Mouse (Mus musculus) embryonic facial prominence, embryonic 13.5 days (tissue): Measurements from ENCODE around the gene Fbxl2. TPM values are rescaled to one million over a fixed set of nuclear protein-coding genes. Genes with fewer than 3 reads are reported as not detected.

ENCODE experiments used
- ATAC-seq: fragments of 200-750 bp; cut with Nextera tagmentation; 2 replicates; pipeline ENCODE4 v1.8.0; 2017; ENCODE audit warnings: low read depth; ENCODE audit not compliant: insufficient number of reproducible peaks, insufficient read depth, low FRiP score, low TSS enrichment
- H3K27ac ChIP-seq: fragments of 300-500 bp; sonication (generic); 2 replicates; pipeline ENCODE4 v1.5.1; 2015; ENCODE audit warnings: moderate library complexity, mild to moderate bottlenecking, inconsistent platforms
- H3K27me3 ChIP-seq: fragments of 300-500 bp; sonication (generic); 2 replicates; pipeline ENCODE4 v1.6.1; 2015; ENCODE audit warnings: mild to moderate bottlenecking, inconsistent platforms
- H3K36me3 ChIP-seq: fragments of 300-500 bp; sonication (generic); 2 replicates; pipeline ENCODE4 v1.6.1; 2015; ENCODE audit warnings: mild to moderate bottlenecking, inconsistent platforms
- H3K4me1 ChIP-seq: fragments of 300-500 bp; sonication (generic); 2 replicates; pipeline ENCODE4 v1.6.1; 2015; ENCODE audit warnings: inconsistent platforms
- H3K4me2 ChIP-seq: fragments of 300-500 bp; sonication (generic); 2 replicates; pipeline ENCODE4 v1.6.1; 2015; ENCODE audit warnings: moderate library complexity, mild to moderate bottlenecking, inconsistent platforms
- H3K4me3 ChIP-seq: fragments of 300-500 bp; sonication (generic); 2 replicates; pipeline ENCODE4 v1.5.1; 2015; ENCODE audit warnings: mild to moderate bottlenecking, inconsistent platforms
- H3K9ac ChIP-seq: fragments of 300-500 bp; sonication (generic); 2 replicates; pipeline ENCODE4 v1.6.1; 2015; ENCODE audit warnings: mild to moderate bottlenecking, inconsistent platforms
- H3K9me3 ChIP-seq: fragments of 300-500 bp; sonication (generic); 2 replicates; pipeline ENCODE4 v1.6.1; 2016; ENCODE audit warnings: inconsistent platforms
- WGBS: fragments of 180-500 bp; shearing (Covaris S2); methylation state at CpG from one replicate; pipeline ENCODE4 v1.1.7; 2015; ENCODE audit warnings: mixed read lengths; 5-methylcytosine and 5-hydroxymethylcytosine counted together
- polyA plus RNA-seq: library from polyadenylated mRNA; unstranded; fragments of >200 nt; fragmentation: Nextera tagmentation; extraction: Ambion mirVana; gene quantifications from 2 replicates; pipeline ENCODE4 v1.2.1, GENCODE M21; 2015

Fbxl2 gene
- polyA plus RNA-seq, 1 experiment from 2014 or later: 9.0 TPM

- no peak overlapping the region for H3K27ac ChIP-seq
- no peak for ATAC-seq
- WGBS: 78% methylated on average over 4 of the region's 4 CpGs
Measured at GRCm38 (mm10) chr9:114052031-114052430, 6.0 kb upstream of the Fbxl2 start.

GRCm38 (mm10) chr9:114050778-114051177 lies 4.8 kb upstream of the Fbxl2 start:
- no peak for ATAC-seq
- H3K27me3 ChIP-seq: peaks cover 7% of the 10 kb centered on the region
- no peaks in the 10 kb centered on the region for H3K9me3 ChIP-seq
- no peak overlapping the region for H3K4me2 ChIP-seq
- H3K4me3 ChIP-seq: no peak overlapping the region
- H3K9ac ChIP-seq: no peak overlapping the region
- H3K27ac ChIP-seq: no peak overlapping the region
- WGBS: 87% methylated on average over 16 of the region's 16 CpGs
- no peaks in the 10 kb centered on the region for H3K36me3 ChIP-seq
- H3K4me1 ChIP-seq: peaks cover 7% of the 10 kb centered on the region; the same call in 1 of the 2 replicates

More at GRCm38 (mm10) chr9:114052031-114052430, 6.0 kb upstream of the Fbxl2 start:
- no peaks in the 10 kb centered on the region for H3K9me3 ChIP-seq
- H3K4me2 ChIP-seq: no peak overlapping the region
- H3K4me1 ChIP-seq: peaks cover 9% of the 10 kb centered on the region
- no peaks in the 10 kb centered on the region for H3K36me3 ChIP-seq
- H3K27me3 ChIP-seq: peaks cover 20% of the 10 kb centered on the region
- H3K9ac ChIP-seq: no peak overlapping the region
- no peak overlapping the region for H3K4me3 ChIP-seq

DNA sequence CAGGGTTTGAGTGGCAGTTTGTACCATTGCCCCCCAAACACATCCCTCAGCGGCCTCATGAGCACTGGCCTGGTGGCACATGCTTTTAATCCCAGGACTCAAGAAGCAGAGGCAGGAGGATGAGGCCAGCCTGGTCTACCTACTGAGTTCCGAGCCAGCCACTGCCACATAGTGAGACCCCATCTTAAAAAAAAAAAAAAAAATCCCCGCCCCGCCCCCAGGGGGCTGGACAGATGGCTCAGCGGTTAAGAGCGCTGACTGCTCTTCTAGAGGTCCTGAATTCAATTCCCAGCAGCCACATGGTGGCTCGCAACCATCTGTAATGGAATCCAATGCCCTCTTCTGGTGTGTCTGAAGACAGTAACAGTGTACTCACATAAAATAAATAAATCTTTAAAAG lies 4.1 kb upstream of the Fbxl2 start:
- no peak for ATAC-seq
- peaks cover under 1% of the 10 kb centered on the region; the same call in 1 of the 2 replicates for H3K27me3 ChIP-seq
- no peaks in the 10 kb centered on the region for H3K9me3 ChIP-seq
- no peak overlapping the region for H3K4me3 ChIP-seq
- no peak overlapping the region for H3K4me2 ChIP-seq
- H3K36me3 ChIP-seq: no peaks in the 10 kb centered on the region
- H3K27ac ChIP-seq: no peak overlapping the region
- H3K4me1 ChIP-seq: peaks cover 7% of the 10 kb centered on the region; the same call in 1 of the 2 replicates
- 84% methylated on average over 7 of the region's 7 CpGs for WGBS
- no peak overlapping the region for H3K9ac ChIP-seq

DNA sequence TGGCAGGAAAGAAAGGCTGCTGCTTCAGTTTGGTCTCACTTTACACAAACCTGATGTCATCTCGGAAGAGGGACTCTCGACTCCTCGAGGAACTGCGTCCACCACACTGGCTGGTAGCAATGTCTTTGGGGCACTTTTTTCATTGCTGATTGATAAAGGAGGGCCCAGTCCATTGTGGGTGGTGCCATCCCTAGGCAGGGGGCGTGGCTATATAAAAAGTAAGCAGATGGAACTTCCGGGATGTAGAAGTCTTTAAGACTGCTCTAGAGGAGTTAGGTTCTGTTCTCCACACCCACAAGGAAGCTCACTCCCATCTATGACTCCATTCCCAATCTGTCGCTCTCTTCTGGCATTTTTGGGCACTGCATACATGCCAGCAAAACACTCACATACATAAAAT lies 685 bp upstream of the Fbxl2 start:
- Histone ChIP-seq H3K4me2 (no peak overlapping the region), H3K4me1 (peaks cover 19% of the 10 kb centered on the region), H3K27me3 (no peaks in the 10 kb centered on the region), H3K36me3 (no peaks in the 10 kb centered on the region), H3K4me3 (no peak overlapping the region), H3K27ac (no peak overlapping the region), H3K9ac (no peak overlapping the region), H3K9me3 (no peaks in the 10 kb centered on the region)
- no peak for ATAC-seq
- WGBS: 78% methylated on average over 7 of the region's 7 CpGs

GRCm38 (mm10) chr9:114044446-114044845 lies 1.5 kb downstream of the Fbxl2 start:
- Histone ChIP-seq H3K4me1 (peaks cover 14% of the 10 kb centered on the region), H3K27ac (no peak overlapping the region), H3K36me3 (no peaks in the 10 kb centered on the region), H3K9me3 (no peaks in the 10 kb centered on the region), H3K4me2 (no peak overlapping the region), H3K9ac (no peak overlapping the region), H3K27me3 (no peaks in the 10 kb centered on the region), H3K4me3 (no peak overlapping the region)
- 59% methylated on average over 3 of the region's 3 CpGs for WGBS
- no peak for ATAC-seq

- peaks cover 14% of the 10 kb centered on the region for H3K4me1 ChIP-seq
- ATAC-seq: no peak
- H3K4me3 ChIP-seq: no peak overlapping the region
- H3K27ac ChIP-seq: peak overlapping the region; percentile 65
- H3K4me2 ChIP-seq: no peak overlapping the region
- no peak overlapping the region for H3K9ac ChIP-seq
- H3K9me3 ChIP-seq: no peaks in the 10 kb centered on the region
- no peaks in the 10 kb centered on the region for H3K27me3 ChIP-seq
- 23% methylated on average over 6 of the region's 6 CpGs for WGBS
- no peaks in the 10 kb centered on the region for H3K36me3 ChIP-seq
Measured at GRCm38 (mm10) chr9:114042490-114042889, 3.5 kb downstream of the Fbxl2 start.

DNA sequence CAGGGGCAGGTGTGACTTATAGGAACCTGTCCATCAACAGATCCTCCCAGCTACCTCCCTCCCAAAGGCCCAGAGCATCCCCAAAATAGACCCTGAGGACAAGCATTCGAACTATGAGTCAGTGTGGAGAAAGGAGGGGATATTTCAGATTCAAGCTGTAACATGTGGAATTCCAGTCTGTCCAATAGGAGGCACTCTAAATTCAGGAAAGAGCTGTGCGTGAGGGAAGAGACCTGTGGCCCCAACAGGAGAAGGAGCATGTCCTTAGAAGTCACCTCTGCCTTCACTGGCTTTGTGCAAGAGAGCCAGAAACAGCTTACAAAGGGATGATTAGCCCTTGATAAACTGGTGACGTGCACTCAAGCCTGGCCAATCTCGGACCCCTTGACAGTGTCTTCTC lies 5.0 kb downstream of the Fbxl2 start:
- Histone ChIP-seq H3K9me3 (no peaks in the 10 kb centered on the region), H3K4me3 (no peak overlapping the region), H3K9ac (no peak overlapping the region), H3K4me1 (peaks cover 14% of the 10 kb centered on the region), H3K4me2 (no peak overlapping the region), H3K36me3 (no peaks in the 10 kb centered on the region), H3K27me3 (no peaks in the 10 kb centered on the region), H3K27ac (no peak overlapping the region)
- WGBS: 64% methylated on average over 4 of the region's 4 CpGs
- no peak for ATAC-seq

DNA sequence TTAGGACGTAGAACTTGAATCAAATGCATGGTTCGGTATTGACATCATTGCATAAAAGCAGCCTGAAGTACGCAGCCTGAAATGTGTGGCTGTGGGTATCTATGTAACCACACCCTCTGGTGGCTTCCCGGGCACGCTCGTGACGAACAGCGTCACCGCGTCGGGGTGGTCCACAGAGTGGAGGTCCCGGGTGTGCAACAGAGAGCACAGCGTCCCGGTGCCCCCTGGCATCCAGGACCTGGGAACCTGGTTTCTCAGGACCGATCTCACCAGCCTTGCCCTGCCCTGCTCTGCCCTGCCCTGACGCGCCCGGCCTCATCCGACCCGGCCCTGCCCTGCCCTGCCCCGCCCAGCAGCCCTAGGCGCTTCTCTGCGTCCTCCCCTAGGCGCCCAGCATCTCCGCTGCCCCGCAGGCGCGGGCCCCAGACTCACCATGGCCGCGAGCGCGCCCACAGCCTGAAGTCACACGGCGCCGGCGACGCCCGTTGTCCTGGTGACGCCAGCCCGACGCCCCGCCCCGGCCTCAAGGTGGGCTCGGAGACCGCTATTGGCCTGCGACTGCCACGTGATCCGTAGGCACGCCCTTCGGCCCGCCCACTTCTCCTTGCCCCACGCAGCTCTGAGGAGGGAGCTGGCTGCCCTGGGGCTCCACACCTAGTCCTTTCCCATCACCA lies 19.6 kb downstream of the Fbxl2 start:
- peak overlapping the region; percentile 39; the same call in 1 of the 2 replicates for H3K27ac ChIP-seq
- H3K9me3 ChIP-seq: no peaks in the 10 kb centered on the region
- H3K4me2 ChIP-seq: peak overlapping the region; percentile 83
- WGBS: under 1% methylated on average over 52 of the region's 52 CpGs
- H3K9ac ChIP-seq: peak overlapping the region; percentile 76
- peak overlapping the region; percentile 73 for H3K4me3 ChIP-seq
- peaks cover 10% of the 10 kb centered on the region for H3K4me1 ChIP-seq
- H3K27me3 ChIP-seq: no peaks in the 10 kb centered on the region
- ATAC-seq: peak; percentile 90
- H3K36me3 ChIP-seq: no peaks in the 10 kb centered on the region

DNA sequence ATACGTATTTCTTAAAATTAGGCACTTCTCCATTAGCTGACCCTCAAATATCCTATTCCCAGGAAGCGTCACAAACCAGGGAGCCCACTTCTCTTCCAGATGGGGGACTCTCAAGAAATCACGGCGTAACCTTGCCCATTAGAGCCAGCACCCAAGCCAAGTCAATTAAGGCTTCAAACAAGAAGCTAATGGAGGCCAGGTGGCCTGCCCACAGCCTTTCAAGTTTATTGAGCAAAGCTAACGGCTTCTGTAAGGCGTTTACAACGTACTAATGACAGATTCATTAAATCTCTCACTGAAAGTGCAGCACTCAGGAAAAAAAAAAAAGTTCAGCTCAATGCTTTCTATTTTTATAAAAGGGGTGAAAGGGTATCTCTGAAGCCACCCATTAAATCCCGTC lies 20.1 kb downstream of the Fbxl2 start:
- H3K27me3 ChIP-seq: no peaks in the 10 kb centered on the region
- H3K36me3 ChIP-seq: no peaks in the 10 kb centered on the region
- WGBS: 8% methylated on average over 8 of the region's 8 CpGs
- H3K27ac ChIP-seq: no peak overlapping the region
- peak overlapping the region; percentile 83 for H3K4me2 ChIP-seq
- H3K9ac ChIP-seq: peak overlapping the region; percentile 76
- peak overlapping the region; percentile 73 for H3K4me3 ChIP-seq
- H3K9me3 ChIP-seq: no peaks in the 10 kb centered on the region
- H3K4me1 ChIP-seq: peaks cover 10% of the 10 kb centered on the region
- ATAC-seq: no peak

- H3K9ac ChIP-seq: 0 out of 2 replicates have a peak overlapping the region, but pooled peaks have one; percentile 7
- H3K4me1 ChIP-seq: peaks cover 10% of the 10 kb centered on the region
- 40% methylated on average over 9 of the region's 9 CpGs for WGBS
- H3K36me3 ChIP-seq: no peaks in the 10 kb centered on the region
- peak overlapping the region; percentile 83 for H3K4me2 ChIP-seq
- H3K4me3 ChIP-seq: no peak overlapping the region
- H3K27ac ChIP-seq: no peak overlapping the region
- no peak for ATAC-seq
- no peaks in the 10 kb centered on the region for H3K27me3 ChIP-seq
- H3K9me3 ChIP-seq: no peaks in the 10 kb centered on the region
Measured at GRCm38 (mm10) chr9:114025182-114025581, 20.8 kb downstream of the Fbxl2 start.

DNA sequence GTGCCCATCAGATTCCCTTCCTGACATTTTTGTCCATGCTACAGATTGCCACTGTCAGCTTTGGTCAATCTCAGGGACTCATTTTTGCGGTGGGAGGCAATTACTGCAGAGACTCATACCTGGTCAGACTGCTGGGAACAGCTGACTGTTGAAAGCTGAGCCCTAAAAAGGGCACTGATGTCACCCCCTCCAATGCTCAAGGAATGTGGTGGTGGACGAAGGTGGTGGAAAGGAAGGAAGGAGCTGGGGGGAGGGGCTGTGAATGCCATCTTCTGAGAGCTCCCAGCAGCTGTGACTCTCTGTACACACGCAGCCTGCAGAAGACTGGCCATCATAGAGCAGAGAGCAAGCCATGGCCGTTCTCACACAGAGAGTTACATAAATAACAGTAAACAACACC lies 23.9 kb downstream of the Fbxl2 start:
- no peaks in the 10 kb centered on the region; the same call in 1 of the 2 replicates for H3K9me3 ChIP-seq
- H3K9ac ChIP-seq: no peak overlapping the region
- no peak overlapping the region for H3K4me2 ChIP-seq
- no peaks in the 10 kb centered on the region for H3K27me3 ChIP-seq
- H3K4me3 ChIP-seq: no peak overlapping the region
- peaks cover 10% of the 10 kb centered on the region for H3K4me1 ChIP-seq
- no peak for ATAC-seq
- H3K27ac ChIP-seq: no peak overlapping the region
- H3K36me3 ChIP-seq: no peaks in the 10 kb centered on the region
- WGBS: 35% methylated on average over 4 of the region's 4 CpGs

GRCm38 (mm10) chr9:114019012-114019762 lies 26.8 kb downstream of the Fbxl2 start:
- 82% methylated on average over 7 of the region's 7 CpGs for WGBS
- no peak for ATAC-seq

More at GRCm38 (mm10) chr9:114019012-114019762, 26.8 kb downstream of the Fbxl2 start:
- no peak overlapping the region for H3K27ac ChIP-seq
- H3K27me3 ChIP-seq: no peaks in the 10 kb centered on the region
- H3K36me3 ChIP-seq: no peaks in the 10 kb centered on the region
- no peaks in the 10 kb centered on the region for H3K4me1 ChIP-seq
- no peak overlapping the region for H3K9ac ChIP-seq
- H3K9me3 ChIP-seq: no peaks in the 10 kb centered on the region; the same call in 1 of the 2 replicates
- no peak overlapping the region for H3K4me3 ChIP-seq
- no peak overlapping the region for H3K4me2 ChIP-seq
